Mouse (Mus musculus) R1 (cell line): ENCODE measurements around the gene Dync2li1.

Experiments
- DNase-seq: peaks from one replicate; pipeline ENCODE4 v3.0.0-alpha.2; 2018; ENCODE audit warnings: low read depth, low spot score

Gene Dync2li1

DNA sequence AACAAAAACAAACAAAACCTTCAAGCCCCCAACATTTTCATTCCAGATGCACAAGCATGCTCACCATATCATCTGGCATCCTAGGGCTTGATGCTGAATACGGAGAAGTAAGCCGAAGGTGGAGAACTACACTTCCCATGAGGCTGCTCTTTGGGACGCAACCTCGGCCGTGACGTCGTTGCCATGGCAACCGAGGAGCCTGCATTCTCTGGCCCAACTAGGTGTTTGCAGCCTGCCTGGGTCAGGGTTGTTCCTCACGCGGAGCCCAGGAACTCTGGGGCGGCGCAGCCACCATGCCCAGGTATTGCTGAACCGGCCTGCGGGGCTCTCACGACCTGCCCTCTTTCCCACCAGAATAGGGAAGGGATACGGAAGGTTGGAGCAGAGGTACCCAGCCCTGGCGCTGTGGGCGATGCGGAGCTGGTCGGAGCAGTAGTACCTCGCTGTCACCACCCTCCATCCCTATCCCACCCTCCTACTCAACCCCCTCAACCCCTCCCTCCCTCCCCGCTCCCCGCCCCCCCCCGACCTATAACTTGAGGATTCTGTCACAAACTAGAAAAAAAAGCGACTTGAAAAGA is at the start of gene Dync2li1:
Gene Dync2li1 (plus strand): TSS at position 221 of the 581 bp plus-strand sequence.
- DNase-seq, result peak; percentile 97

GRCm38 (mm10) chr17:84576621-84577293 is 49.5 kb upstream of the Dync2li1 start:
- no peak for DNase-seq

DNA sequence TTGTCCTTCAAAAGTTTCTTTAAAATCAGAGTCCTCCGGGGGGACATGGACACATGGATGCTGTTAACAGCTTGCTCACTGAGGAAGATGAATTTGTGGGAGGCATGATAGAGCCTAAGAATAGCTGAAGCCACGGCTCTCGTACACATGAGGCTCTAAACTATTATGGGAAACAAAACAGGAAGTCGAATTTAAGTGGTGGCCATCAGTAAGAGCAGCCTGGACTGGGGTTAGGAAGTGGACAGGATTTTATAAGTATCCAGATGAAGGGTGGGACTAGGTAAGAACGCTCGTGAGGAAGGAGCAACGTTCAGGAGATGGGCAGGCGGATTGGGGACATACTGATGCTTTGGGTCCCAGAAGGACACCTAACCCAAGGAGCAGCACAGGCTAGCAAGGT is 47.0 kb upstream of the Dync2li1 start:
- DNase-seq, result no peak

GRCm38 (mm10) chr17:84579817-84580216 is 46.5 kb upstream of the Dync2li1 start:
- DNase-seq, result no peak

DNA sequence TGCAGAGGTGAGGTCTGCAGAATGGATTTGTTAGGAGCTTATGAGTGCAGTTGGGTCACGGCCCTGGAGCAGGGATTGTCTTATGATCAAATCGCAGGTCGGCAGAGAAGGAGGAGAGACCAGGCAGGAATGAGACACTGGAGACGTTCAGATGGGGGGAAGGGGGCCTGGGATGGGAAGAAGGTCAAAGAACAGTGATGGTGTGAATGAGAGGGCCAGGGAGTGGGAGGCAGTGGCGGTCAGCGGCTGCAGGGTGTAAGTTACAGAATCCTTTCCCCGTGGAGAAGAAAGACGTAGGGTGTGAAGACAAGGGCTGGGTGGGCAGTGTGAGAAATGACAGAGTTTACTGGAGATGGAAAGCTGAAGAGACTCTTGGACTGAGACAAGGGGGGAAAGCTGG is 45.5 kb upstream of the Dync2li1 start:
- DNase-seq, result no peak

DNA sequence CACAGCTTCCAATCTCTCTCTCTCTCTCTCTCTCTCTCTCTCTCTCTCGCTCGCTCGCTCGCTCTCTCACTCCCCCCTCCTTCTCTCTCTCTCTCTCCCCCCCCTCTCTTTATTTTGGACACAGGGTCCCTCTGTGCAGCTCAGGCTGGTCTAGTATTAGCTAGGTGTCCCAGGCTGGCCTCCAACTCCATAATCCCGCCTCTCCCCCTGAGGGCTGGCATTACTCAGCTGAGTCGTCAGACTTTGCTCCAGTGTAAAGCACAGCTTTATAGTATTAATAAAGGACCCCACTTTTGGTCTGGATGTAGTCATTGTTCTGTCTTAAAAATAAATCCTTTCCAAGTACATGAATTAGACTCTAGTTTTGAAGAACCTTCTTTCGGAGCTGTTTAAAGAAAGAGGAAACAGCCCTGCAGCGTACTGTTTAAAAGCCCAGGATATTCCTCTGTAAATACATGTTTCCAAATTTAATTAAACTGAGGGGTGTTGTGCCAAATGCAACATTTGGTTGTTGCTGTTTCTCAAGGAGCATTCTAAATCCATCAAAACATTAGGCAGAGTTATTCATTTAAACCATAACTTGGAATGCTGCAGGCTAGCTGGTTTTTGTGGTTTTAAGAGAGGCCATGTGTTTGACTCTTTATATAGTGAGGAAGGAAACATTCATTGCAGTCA is 44.4 kb upstream of the Dync2li1 start:
- no peak for DNase-seq

DNA sequence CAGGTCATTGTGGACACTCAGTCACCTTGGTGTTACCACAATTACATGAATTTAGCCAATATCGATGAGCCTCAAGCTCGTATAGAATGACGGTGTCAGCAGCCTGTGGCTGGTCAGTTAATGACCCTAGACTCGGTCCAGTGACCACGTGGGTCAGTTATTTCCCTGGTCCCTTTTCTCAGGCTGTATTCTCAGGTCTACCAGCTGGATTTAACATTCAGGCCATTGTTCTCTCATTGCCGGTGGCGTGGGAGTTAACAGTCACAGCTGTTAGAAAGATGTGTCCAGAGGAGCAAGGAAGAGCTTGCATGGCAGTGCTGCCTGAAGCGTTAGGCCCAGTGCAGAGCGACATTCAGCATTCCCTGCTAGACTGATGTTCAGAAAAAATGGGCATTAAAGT is 42.2 kb upstream of the Dync2li1 start:
- no peak for DNase-seq

DNA sequence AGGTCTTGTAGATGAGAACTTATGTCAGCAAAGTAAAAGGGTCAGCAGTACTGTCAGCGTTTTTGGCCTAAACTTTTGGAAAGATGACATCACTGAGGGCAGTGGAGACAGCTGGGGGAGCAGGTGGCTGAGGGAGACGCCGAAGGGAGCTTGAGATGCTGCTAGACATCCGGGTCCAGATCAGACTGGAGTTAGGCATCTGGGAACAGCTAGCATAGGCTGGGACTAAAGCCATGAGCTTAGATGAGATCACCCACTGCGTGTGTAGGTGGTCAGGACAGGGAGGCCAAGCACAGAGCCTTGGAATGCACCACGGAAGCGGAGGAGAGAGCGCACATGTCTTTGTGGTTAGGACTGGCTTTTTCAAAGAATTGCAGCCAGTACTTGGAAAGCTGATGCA is 41.2 kb upstream of the Dync2li1 start:
- DNase-seq, result no peak

DNA sequence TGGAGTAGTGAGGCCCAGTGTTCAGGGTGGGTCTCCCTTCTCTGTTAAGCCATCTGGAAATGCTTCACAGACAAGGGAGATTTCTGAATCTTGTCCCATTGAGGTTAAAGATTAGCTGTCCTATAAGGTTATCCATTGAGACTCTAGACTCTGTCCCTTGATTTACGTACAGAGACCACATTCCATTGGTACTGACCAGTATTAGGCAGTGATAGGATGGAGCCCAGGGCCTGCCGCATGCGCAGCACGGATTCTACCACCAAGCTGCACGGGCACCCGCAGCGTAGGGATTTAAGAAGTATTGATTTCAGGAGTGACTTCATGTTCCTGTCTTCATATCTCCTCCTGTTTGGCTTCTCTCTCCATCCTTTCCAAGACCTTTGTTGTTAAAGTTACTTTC is 36.2 kb upstream of the Dync2li1 start:
- no peak for DNase-seq

- DNase-seq, result no peak
Measured at GRCm38 (mm10) chr17:84591431-84592150, 34.7 kb upstream of the Dync2li1 start.

- no peak for DNase-seq
Measured at GRCm38 (mm10) chr17:84596015-84596441, 30.3 kb upstream of the Dync2li1 start.

GRCm38 (mm10) chr17:84596501-84596900 is 29.8 kb upstream of the Dync2li1 start:
- DNase-seq, result peak; percentile 95

DNA sequence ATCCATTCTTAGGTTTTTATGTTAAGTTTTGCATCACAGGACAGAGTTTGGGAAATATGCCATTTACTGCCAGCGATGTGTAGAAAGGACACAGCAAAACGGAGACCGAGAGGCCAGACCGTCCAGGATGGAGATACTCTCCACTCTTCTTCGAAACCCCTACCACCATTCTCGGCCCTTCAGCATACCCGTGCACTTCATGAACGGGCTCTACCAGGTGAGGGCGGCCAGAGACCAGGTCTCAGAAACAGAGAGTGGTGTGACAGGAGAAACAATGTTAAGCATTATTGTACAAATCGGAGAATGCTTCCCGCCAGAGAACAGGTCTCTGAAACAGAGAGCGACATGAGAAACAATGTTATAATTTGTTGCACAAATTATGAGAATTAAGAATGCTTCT is 28.4 kb upstream of the Dync2li1 start:
- no peak for DNase-seq

GRCm38 (mm10) chr17:84598928-84599327 is 27.4 kb upstream of the Dync2li1 start:
- no peak for DNase-seq

GRCm38 (mm10) chr17:84600051-84600983 is 26.0 kb upstream of the Dync2li1 start:
- DNase-seq, result no peak

- DNase-seq, result no peak
Measured at GRCm38 (mm10) chr17:84601805-84602204, 24.5 kb upstream of the Dync2li1 start.

GRCm38 (mm10) chr17:84603202-84603627 is 23.1 kb upstream of the Dync2li1 start:
- DNase-seq, result no peak

DNA sequence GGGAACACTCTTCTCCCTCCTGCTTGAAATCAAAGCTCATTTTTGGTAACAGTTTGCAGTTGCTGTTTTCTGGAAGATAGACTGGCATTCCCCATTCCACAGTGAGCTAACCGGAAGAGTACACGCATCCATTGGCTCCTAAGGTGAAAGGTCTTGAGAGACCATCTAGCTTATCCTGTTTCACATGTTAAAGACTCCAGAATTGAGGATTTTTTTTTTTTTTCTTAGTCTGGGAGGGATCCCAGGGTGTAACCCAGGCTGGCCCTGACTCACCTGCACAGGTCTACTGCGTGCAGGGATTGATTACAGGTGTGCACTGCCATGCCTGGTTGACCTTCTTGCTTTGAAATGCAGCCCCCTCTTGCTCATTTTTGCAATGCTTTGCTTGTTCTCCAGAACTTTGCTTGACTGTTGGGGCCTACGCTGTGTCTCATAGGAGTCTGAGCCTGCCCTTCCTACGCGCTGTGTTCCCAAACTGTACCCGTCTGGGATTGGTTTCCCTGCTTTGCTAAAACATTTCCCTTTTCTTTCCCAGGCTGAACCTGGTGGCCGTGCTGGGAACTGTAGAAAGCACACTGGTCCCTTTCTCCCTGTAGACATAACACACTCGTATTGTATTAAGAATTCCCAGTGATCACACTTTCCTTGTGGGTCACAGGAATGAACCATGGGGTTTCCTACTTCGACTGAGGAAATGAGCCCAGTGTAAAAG is 22.4 kb upstream of the Dync2li1 start:
- no peak for DNase-seq

GRCm38 (mm10) chr17:84606976-84607375 is 19.3 kb upstream of the Dync2li1 start:
- DNase-seq, result no peak

DNA sequence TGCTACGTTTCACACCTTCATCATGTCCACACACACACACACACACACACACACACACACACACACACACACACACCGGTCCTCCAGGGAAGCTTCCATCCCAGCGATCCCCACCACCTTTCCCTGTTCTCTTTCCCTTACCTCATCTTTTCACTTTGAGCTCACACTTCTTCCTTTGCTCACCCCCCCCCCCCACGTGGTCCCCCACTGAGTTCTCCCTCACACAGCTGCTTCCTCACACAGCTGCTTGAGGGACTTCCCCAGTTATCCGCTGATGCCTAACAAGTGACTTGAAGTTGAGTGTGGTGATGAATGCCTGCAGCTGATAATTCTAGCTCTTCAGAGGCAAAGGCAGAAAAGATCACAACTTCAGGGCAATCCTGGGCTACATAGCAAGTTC is 18.7 kb upstream of the Dync2li1 start:
- DNase-seq, result no peak

GRCm38 (mm10) chr17:84608606-84609005 is 17.7 kb upstream of the Dync2li1 start:
- no peak for DNase-seq
